Mouse (Mus musculus): ENCODE measurements around the gene Mest. TPM values are rescaled to one million over a fixed set of nuclear protein-coding genes. Genes with fewer than 3 reads are reported as not detected.

The Mest gene
- polyA plus RNA-seq, 1 experiment from 2014 or later: 779 TPM

GRCm38 (mm10) chr6:30748358-30748910 is 25.1 kb downstream of the Mest start:
- WGBS: 88% methylated on average over 6 of the region's 6 CpGs
- no peaks in the 10 kb centered on the region for H3K27me3 ChIP-seq (replicated peaks)
- no peaks in the 10 kb centered on the region for H3K9me3 ChIP-seq
- no peak overlapping the region for H3K4me2 ChIP-seq (replicated peaks)
- H3K36me3 ChIP-seq: peaks cover 66% of the 10 kb centered on the region
- no peaks in the 10 kb centered on the region for H3K4me1 ChIP-seq
- no peak overlapping the region for H3K4me3 ChIP-seq
- no peak for ATAC-seq (ENCODE audit: low FRiP score, low read depth)
- no peak overlapping the region for H3K9ac ChIP-seq
- H3K27ac ChIP-seq: no peak overlapping the region

- no peak overlapping the region for H3K27ac ChIP-seq
- no peak overlapping the region for H3K4me2 ChIP-seq (replicated peaks)
- 64% methylated on average over 2 of the region's 2 CpGs for WGBS
- H3K4me3 ChIP-seq: no peak overlapping the region
- no peaks in the 10 kb centered on the region for H3K4me1 ChIP-seq
- peaks cover 59% of the 10 kb centered on the region for H3K36me3 ChIP-seq
- H3K9ac ChIP-seq: no peak overlapping the region
- no peaks in the 10 kb centered on the region for H3K9me3 ChIP-seq
- no peak for ATAC-seq (ENCODE audit: low FRiP score, low read depth)
- H3K27me3 ChIP-seq (replicated peaks): no peaks in the 10 kb centered on the region
These were observed 25.8 kb downstream of the Mest start for GRCm38 (mm10) chr6:30749042-30749689.

GRCm38 (mm10) chr6:30749892-30750291 is 26.5 kb downstream of the Mest start:
- Histone ChIP-seq H3K4me3 (no peak overlapping the region), H3K9ac (no peak overlapping the region), H3K9me3 (no peaks in the 10 kb centered on the region), H3K4me2 (replicated peaks) (no peak overlapping the region), H3K27me3 (replicated peaks) (no peaks in the 10 kb centered on the region), H3K36me3 (peaks cover 56% of the 10 kb centered on the region), H3K27ac (no peak overlapping the region), H3K4me1 (no peaks in the 10 kb centered on the region)
- WGBS: 86% methylated on average over 1 of the region's 1 CpGs
- ATAC-seq (ENCODE audit: low FRiP score, low read depth): no peak

- H3K9me3 ChIP-seq: no peaks in the 10 kb centered on the region
- H3K4me1 ChIP-seq: no peaks in the 10 kb centered on the region
- 88% methylated on average over 6 of the region's 6 CpGs for WGBS
- no peak overlapping the region for H3K4me3 ChIP-seq
- H3K9ac ChIP-seq: no peak overlapping the region
- H3K27me3 ChIP-seq (replicated peaks): no peaks in the 10 kb centered on the region
- no peak for ATAC-seq (ENCODE audit: low FRiP score, low read depth)
- H3K4me2 ChIP-seq (replicated peaks): no peak overlapping the region
- H3K36me3 ChIP-seq: peaks cover 50% of the 10 kb centered on the region
- no peak overlapping the region for H3K27ac ChIP-seq
These were observed 27.1 kb downstream of the Mest start for GRCm38 (mm10) chr6:30750482-30750881.

- WGBS: 85% methylated on average over 2 of the region's 2 CpGs
- no peak overlapping the region for H3K4me3 ChIP-seq
- H3K9me3 ChIP-seq: no peaks in the 10 kb centered on the region
- ATAC-seq (ENCODE audit: low FRiP score, low read depth): no peak
- H3K27me3 ChIP-seq (replicated peaks): no peaks in the 10 kb centered on the region
- no peak overlapping the region for H3K27ac ChIP-seq
- no peaks in the 10 kb centered on the region for H3K4me1 ChIP-seq
- no peak overlapping the region for H3K4me2 ChIP-seq (replicated peaks)
- H3K36me3 ChIP-seq: peaks cover 45% of the 10 kb centered on the region
- no peak overlapping the region for H3K9ac ChIP-seq
These were observed 27.9 kb downstream of the Mest start for GRCm38 (mm10) chr6:30751209-30751608.

MicroRNAs within 50 kb of the gene (microRNA counts, 519-probe panel; counts per million panel counts)
- microRNA mmu-miR-335-3p (3,170 counts per million, percentile 71 among the panel's probes with 10 or more counts), microRNA mmu-miR-335-5p (7,609 counts per million, percentile 97 among the panel's probes with 10 or more counts)

Small RNA genes within 50 kb of the gene (microRNA-seq; reads per million reads assigned to microRNA genes)
- gene Mir335: 32,378 reads per million, percentile 99 among the genes with 10 or more reads in this experiment

Other genes starting within 250 kb of the Mest start
- 35.1 and 35.9 TPM in 2 replicates for gene Tmem209, start 213.8 kb upstream of the Mest start, polyA plus RNA-seq (2016; fragmentation: Nextera tagmentation; extraction: Ambion mirVana)
- 0.24 and 0.49 TPM in 2 replicates for gene Ssmem1, start 213.7 kb upstream of the Mest start, polyA plus RNA-seq (2016; fragmentation: Nextera tagmentation; extraction: Ambion mirVana)
- 8.2 and 8.5 TPM in 2 replicates for gene Cpa2, start 182.0 kb upstream of the Mest start, polyA plus RNA-seq (2016; fragmentation: Nextera tagmentation; extraction: Ambion mirVana)
- gene Cpa4, start 155.2 kb upstream of the Mest start, polyA plus RNA-seq (2016; fragmentation: Nextera tagmentation; extraction: Ambion mirVana): 1.2 and 1.9 TPM in 2 replicates
- gene Cpa5, start 112.5 kb upstream of the Mest start, polyA plus RNA-seq (2016; fragmentation: Nextera tagmentation; extraction: Ambion mirVana): not detected in 2 replicates
- 0.18 and 0.37 TPM in 2 replicates for gene Cpa1, start 84.3 kb upstream of the Mest start, polyA plus RNA-seq (2016; fragmentation: Nextera tagmentation; extraction: Ambion mirVana)
- gene Cep41, start 29.8 kb upstream of the Mest start, polyA plus RNA-seq (2016; fragmentation: Nextera tagmentation; extraction: Ambion mirVana): 17.9 and 21.6 TPM in 2 replicates
- gene Copg2, start 173.2 kb downstream of the Mest start, polyA plus RNA-seq (2016; fragmentation: Nextera tagmentation; extraction: Ambion mirVana): 24.4 and 27.6 TPM in 2 replicates
- gene Tsga13, start 192.0 kb downstream of the Mest start, polyA plus RNA-seq (2016; fragmentation: Nextera tagmentation; extraction: Ambion mirVana): not detected in 2 replicates
- gene Klf14, start 235.5 kb downstream of the Mest start, polyA plus RNA-seq (2016; fragmentation: Nextera tagmentation; extraction: Ambion mirVana): 0.40 and 0.47 TPM in 2 replicates

Measured in neural tube, embryonic 12.5 days (tissue).